Mouse (Mus musculus) brown adipose tissue, adult 24 weeks (tissue): ENCODE results near the gene Phf19. TPM values are rescaled to one million over a fixed set of nuclear protein-coding genes. Genes with fewer than 3 reads are reported as not detected.

Experiments used
- H3K27ac ChIP-seq: fragments of 200-500 bp; replicated peaks from 2 replicates; pipeline ENCODE4 v1.5.1; 2012; ENCODE audit warnings: low read depth, mild to moderate bottlenecking, low read length
- H3K4me1 ChIP-seq: fragments of 200-500 bp; 2 replicates; pipeline ENCODE4 v1.6.1; 2012; ENCODE audit warnings: low read length, mixed read lengths; ENCODE audit not compliant: control insufficient read depth, insufficient read depth, insufficient read length
- H3K4me3 ChIP-seq: fragments of 200-500 bp; 2 replicates; pipeline ENCODE4 v1.5.1; 2012; ENCODE audit warnings: low read depth, mild to moderate bottlenecking, low read length, moderate library complexity; ENCODE audit not compliant: insufficient read depth
- polyA plus RNA-seq: library from polyadenylated mRNA; stranded (reverse); fragments of >200 nt; gene quantifications from 2 replicates; pipeline ENCODE4 v1.2.4, GENCODE M21; 2012; ENCODE audit not compliant: missing spikeins, insufficient read depth, insufficient read length

Phf19 gene
- polyA plus RNA-seq, 1 experiment, result 2.4 TPM

- Histone ChIP-seq H3K27ac (no peak overlapping the region), H3K4me1 (no peaks in the 10 kb centered on the region; the same call in 1 of the 2 replicates), H3K4me3 (no peak overlapping the region)
These were observed 18.2 kb downstream of the Phf19 start for GRCm38 (mm10) chr2:34895503-34896113.

DNA sequence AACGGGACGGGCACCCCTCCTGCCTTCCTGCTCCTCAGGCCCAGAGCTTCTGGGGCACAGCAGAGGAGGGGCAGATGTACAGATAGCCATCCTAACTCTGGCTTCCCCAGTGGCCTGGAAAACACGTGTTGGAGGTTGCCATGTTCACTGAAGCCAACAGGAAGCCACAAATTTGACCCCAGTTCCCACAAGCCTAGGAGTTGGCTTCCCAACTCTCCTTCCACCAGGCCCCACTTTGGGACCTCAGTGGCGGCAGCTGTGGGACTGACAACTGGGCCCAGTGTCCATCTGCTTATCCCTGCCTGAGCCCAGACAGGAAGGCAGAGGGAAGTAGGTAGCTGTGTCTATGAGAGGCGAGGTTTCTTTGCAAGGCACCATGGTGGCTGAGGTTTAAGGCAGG, 19.9 kb downstream of the Phf19 start:
- Histone ChIP-seq H3K4me3 (no peak overlapping the region), H3K27ac (no peak overlapping the region)

DNA sequence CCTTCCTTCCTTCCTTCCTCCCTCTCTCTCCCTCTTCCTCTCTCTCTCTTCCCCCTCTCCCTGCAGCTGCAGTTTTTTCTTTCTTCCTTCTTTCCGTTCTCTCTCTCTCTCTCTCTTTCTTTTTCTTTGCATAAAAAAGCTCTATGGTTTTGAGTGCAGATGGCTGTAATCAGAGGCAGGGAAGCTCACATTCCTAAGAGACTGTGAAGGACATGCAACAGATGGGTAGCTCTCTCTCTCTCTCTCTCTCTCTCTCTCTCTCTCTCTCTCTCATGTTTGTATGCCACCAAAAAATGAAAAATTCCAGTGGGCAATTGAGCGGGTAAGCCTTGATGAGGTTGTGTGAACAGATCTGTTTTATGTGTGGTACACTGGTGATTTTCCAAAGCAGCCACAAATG, 29.6 kb downstream of the Phf19 start:
- Histone ChIP-seq H3K27ac (no peak overlapping the region), H3K4me1 (no peaks in the 10 kb centered on the region), H3K4me3 (no peak overlapping the region)

More for the DNA sequence above, 19.9 kb downstream of the Phf19 start:
- H3K4me1 ChIP-seq, result no peaks in the 10 kb centered on the region

DNA sequence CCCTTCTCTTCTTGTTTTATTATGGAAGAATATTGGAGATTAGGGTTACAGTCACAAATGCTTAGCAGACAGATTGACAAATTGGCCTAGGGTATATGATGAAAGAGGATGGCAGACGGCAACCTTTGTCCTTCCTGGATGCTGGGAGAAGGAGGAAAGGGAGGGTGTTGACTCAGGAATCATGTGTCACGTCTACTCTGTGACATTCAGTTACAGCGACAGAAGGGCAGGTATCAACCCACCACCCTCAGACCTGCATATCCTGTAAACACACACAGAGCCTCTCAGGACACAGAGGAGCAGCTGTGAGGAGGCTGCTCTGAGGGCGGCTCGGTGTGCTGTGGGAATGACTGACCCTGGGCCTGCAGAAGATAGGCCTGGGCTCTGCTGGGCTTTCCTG, 30.6 kb downstream of the Phf19 start:
- Histone ChIP-seq H3K4me1 (no peaks in the 10 kb centered on the region), H3K4me3 (no peak overlapping the region), H3K27ac (no peak overlapping the region)

- Histone ChIP-seq H3K4me3 (no peak overlapping the region), H3K4me1 (no peaks in the 10 kb centered on the region), H3K27ac (no peak overlapping the region)
These were observed 31.1 kb downstream of the Phf19 start for GRCm38 (mm10) chr2:34882757-34883156.

DNA sequence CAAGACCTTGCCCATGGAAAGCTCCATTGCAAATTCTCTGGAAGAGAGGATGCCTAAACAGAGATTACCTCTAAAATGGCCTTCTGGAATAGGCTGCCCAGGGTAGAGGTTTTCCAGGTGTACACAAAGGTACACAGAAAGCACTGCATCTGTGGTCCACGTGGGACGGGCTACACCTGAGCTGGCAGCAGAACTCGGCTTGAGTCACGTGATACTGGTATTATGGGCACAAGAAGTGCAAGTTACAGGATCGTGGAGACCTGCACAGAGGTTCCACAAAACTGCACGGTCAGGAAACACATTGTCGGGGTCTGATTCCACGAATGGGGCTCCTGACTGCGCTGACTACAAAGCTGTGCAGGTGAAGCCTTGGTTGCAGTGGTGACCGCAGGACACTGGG, 33.8 kb downstream of the Phf19 start:
- no peaks in the 10 kb centered on the region for H3K4me1 ChIP-seq
- no peak overlapping the region for H3K27ac ChIP-seq
- H3K4me3 ChIP-seq, result no peak overlapping the region

GRCm38 (mm10) chr2:34874816-34875345, 38.9 kb downstream of the Phf19 start, which contains the start of gene Psmd5:
Gene Psmd5, minus strand, starts transcription at chr2:34874968.
- Histone ChIP-seq H3K4me1 (peaks cover 2% of the 10 kb centered on the region; the same call in 1 of the 2 replicates), H3K4me3 (peak within 1 kb of the TSS; percentile 23; the same call in 1 of the 2 replicates), H3K27ac (no peak within 1 kb of the TSS)

GRCm38 (mm10) chr2:34874271-34874670, 39.6 kb downstream of the Phf19 start, which contains the start of gene Cutal:
Gene Cutal, plus strand, starts transcription at chr2:34874396.
- Histone ChIP-seq H3K4me1 (peaks cover 4% of the 10 kb centered on the region; the same call in 1 of the 2 replicates), H3K27ac (no peak within 1 kb of the TSS), H3K4me3 (peak within 1 kb of the TSS; percentile 23; the same call in 1 of the 2 replicates)

- H3K27ac ChIP-seq, result peak overlapping the region; percentile 90
These were observed 43.0 kb downstream of the Phf19 start for GRCm38 (mm10) chr2:34870520-34871474.

DNA sequence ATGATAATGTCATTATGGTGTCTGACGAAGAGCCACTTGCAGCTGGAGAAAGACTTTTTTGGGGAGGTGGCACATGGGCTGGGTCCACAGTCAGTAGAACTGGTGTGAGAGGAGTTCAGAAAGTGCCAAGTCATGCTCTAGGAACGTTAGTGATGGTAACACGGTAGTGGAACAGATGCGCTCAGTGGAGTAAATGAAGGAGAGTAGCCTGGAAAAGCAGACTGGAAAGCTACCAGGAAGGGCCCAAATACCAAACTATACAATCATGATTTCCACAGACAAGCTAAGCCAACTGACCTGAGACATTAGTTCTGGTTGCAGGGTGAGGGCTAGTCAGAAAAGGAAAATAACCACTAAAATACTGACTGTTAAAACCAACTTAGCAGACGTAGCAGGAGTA, 44.1 kb downstream of the Phf19 start:
- Histone ChIP-seq H3K4me1 (peaks cover 4% of the 10 kb centered on the region; the same call in 1 of the 2 replicates), H3K27ac (no peak overlapping the region), H3K4me3 (peak overlapping the region; percentile 29)

More at GRCm38 (mm10) chr2:34870520-34871474, 43.0 kb downstream of the Phf19 start:
- peaks cover 4% of the 10 kb centered on the region; the same call in 1 of the 2 replicates for H3K4me1 ChIP-seq
- H3K4me3 ChIP-seq, result peak overlapping the region; percentile 81

DNA sequence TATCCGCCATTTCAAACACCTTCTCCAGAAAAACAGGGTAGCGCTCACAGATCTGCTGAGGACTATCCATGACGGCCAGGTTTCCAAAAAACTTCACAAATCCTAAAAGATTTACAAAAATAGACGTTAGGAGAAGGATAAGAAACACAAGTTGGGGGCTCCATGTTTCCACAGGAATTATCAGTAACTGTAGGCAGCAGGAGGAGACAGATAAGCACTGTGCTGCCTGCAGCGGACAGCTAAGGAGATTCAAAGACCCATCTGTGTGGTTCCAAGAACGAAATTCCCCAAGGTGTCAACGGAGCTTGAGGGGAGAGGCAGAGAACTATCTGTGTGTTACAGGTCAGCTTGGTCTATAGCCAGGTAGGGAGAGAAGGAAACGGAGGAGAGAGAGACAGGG, 56.1 kb downstream of the Phf19 start:
- no peak overlapping the region for H3K4me3 ChIP-seq

GRCm38 (mm10) chr2:34855265-34855664, 58.6 kb downstream of the Phf19 start:
- H3K4me1 ChIP-seq, result no peaks in the 10 kb centered on the region
- H3K4me3 ChIP-seq, result no peak overlapping the region
- no peak overlapping the region for H3K27ac ChIP-seq

More for the DNA sequence above, 56.1 kb downstream of the Phf19 start:
- H3K27ac ChIP-seq, result no peak overlapping the region
- no peaks in the 10 kb centered on the region for H3K4me1 ChIP-seq

DNA sequence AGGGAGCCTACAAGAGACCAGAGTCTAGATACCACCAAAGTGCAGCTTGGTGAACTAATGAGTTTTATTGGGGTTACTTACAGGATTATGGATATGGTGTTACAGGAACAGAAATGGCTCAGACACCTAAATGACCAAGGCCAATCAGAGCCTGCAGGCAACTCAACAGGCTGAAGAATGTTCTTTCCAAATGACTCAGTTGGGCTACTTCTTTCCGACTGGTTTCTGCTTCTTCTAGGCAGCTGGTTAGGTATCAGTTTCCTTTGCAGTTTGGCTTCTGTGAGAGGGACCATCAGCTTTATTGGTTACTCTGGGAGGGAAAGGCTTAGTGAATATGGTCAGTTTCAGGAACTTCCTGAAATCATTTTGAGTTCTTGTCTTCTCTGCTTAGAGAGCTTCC, 66.1 kb downstream of the Phf19 start:
- Histone ChIP-seq H3K4me3 (no peak overlapping the region), H3K27ac (no peak overlapping the region), H3K4me1 (peaks cover 2% of the 10 kb centered on the region; the same call in 1 of the 2 replicates)
